Mouse (Mus musculus) bone marrow macrophage, adult 2 months (primary cell): ENCODE results near the gene Slc34a1.

ENCODE experiments used
- CTCF ChIP-seq: IDR thresholded peaks from 2 replicates; pipeline ENCODE4 v1.5.1; 2012; ENCODE audit warnings: low read depth, mild to moderate bottlenecking, low read length, moderate library complexity
- POLR2A ChIP-seq: IDR thresholded peaks from 2 replicates; pipeline ENCODE4 v1.6.1; 2012; ENCODE audit warnings: mild to moderate bottlenecking, low read depth, low read length, borderline replicate concordance

- no peak for TF ChIP-seq POLR2A
- TF ChIP-seq CTCF, result peak; percentile 35; the same call in 1 of the 2 replicates
Measured at GRCm38 (mm10) chr13:55418004-55418403, 20.0 kb downstream of the Slc34a1 start.
